Mouse (Mus musculus): ENCODE results near the gene Cbr4. TPM values are rescaled to one million over a fixed set of nuclear protein-coding genes. Genes with fewer than 3 reads are reported as not detected.

Gene Cbr4
- total and polyA plus RNA-seq, 2 experiments from 2014 or later, result 12.2 to 23.0 TPM

- no peak for TF ChIP-seq CTCF (IDR thresholded peaks at IDR 0.05; ENCODE audit: low read depth)
- Histone ChIP-seq H3K27me3 (ENCODE audit: insufficient read depth, low read length) (no peaks in the 10 kb centered on the region), H3K36me3 (ENCODE audit: insufficient read depth) (no peaks in the 10 kb centered on the region), H3K4me1 (ENCODE audit: insufficient read depth) (no peaks in the 10 kb centered on the region), H3K9me3 (ENCODE audit: low read length) (no peaks in the 10 kb centered on the region), H3K27ac (ENCODE audit: low read depth, low read length) (no peak overlapping the region), H3K4me2 (ENCODE audit: low read depth) (no peak overlapping the region), H3K4me3 (ENCODE audit: low read depth, low read length) (no peak overlapping the region), H3K9ac (no peak overlapping the region)
- 71% methylated on average over 6 of the region's 6 CpGs for whole genome bisulfite sequencing
- ATAC-seq (no peak), DNase-seq (no peak)
Measured at GRCm38 (mm10) chr8:61528642-61529041, 41.1 kb downstream of the Cbr4 start.

GRCm38 (mm10) chr8:61531944-61532795 lies 44.6 kb downstream of the Cbr4 start:
- ATAC-seq (no peak), DNase-seq (no peak)
- no peaks in the 10 kb centered on the region for H3K9me3 ChIP-seq (ENCODE audit: low read length)
- 73% methylated on average over 22 of the region's 22 CpGs for WGBS
- no peak overlapping the region for H3K4me2 ChIP-seq (ENCODE audit: low read depth)
- TF ChIP-seq CTCF (IDR thresholded peaks at IDR 0.05; ENCODE audit: low read depth), result peak; percentile 41
- H3K36me3 ChIP-seq (ENCODE audit: insufficient read depth), result 0 out of 2 replicates have a peak, but pooled peaks cover 2% of the 10 kb centered on the region
- H3K27ac ChIP-seq (ENCODE audit: low read depth, low read length), result no peak overlapping the region
- no peak overlapping the region for H3K9ac ChIP-seq
- no peaks in the 10 kb centered on the region for H3K27me3 ChIP-seq (ENCODE audit: insufficient read depth, low read length)
- H3K4me1 ChIP-seq (ENCODE audit: insufficient read depth), result no peaks in the 10 kb centered on the region
- H3K4me3 ChIP-seq (ENCODE audit: low read depth, low read length), result no peak overlapping the region

GRCm38 (mm10) chr8:61532831-61533230 lies 45.3 kb downstream of the Cbr4 start:
- Histone ChIP-seq H3K27me3 (ENCODE audit: insufficient read depth, low read length) (no peaks in the 10 kb centered on the region), H3K4me2 (ENCODE audit: low read depth) (no peak overlapping the region), H3K9ac (no peak overlapping the region), H3K4me3 (ENCODE audit: low read depth, low read length) (no peak overlapping the region), H3K27ac (ENCODE audit: low read depth, low read length) (no peak overlapping the region), H3K4me1 (ENCODE audit: insufficient read depth) (no peaks in the 10 kb centered on the region), H3K9me3 (ENCODE audit: low read length) (no peaks in the 10 kb centered on the region), H3K36me3 (ENCODE audit: insufficient read depth) (0 out of 2 replicates have a peak, but pooled peaks cover 2% of the 10 kb centered on the region)
- TF ChIP-seq CTCF (IDR thresholded peaks at IDR 0.05; ENCODE audit: low read depth), result no peak
- ATAC-seq (no peak), DNase-seq (no peak)
- WGBS, result 85% methylated on average over 5 of the region's 5 CpGs

- Histone ChIP-seq H3K9me3 (ENCODE audit: low read length) (no peaks in the 10 kb centered on the region), H3K4me2 (ENCODE audit: low read depth) (no peak overlapping the region), H3K27me3 (ENCODE audit: insufficient read depth, low read length) (no peaks in the 10 kb centered on the region), H3K4me3 (ENCODE audit: low read depth, low read length) (no peak overlapping the region), H3K36me3 (ENCODE audit: insufficient read depth) (0 out of 2 replicates have a peak, but pooled peaks cover 2% of the 10 kb centered on the region), H3K27ac (ENCODE audit: low read depth, low read length) (no peak overlapping the region), H3K9ac (no peak overlapping the region), H3K4me1 (ENCODE audit: insufficient read depth) (no peaks in the 10 kb centered on the region)
- DNase-seq, result no peak
- 49% methylated on average over 16 of the region's 16 CpGs for WGBS
- TF ChIP-seq CTCF (IDR thresholded peaks at IDR 0.05; ENCODE audit: low read depth), result no peak
- ATAC-seq, result no peak
Measured at GRCm38 (mm10) chr8:61533356-61533926, 45.9 kb downstream of the Cbr4 start.

- 77% methylated on average over 11 of the region's 11 CpGs for WGBS
- Histone ChIP-seq H3K9ac (no peak overlapping the region), H3K4me1 (ENCODE audit: insufficient read depth) (no peaks in the 10 kb centered on the region), H3K36me3 (ENCODE audit: insufficient read depth) (0 out of 2 replicates have a peak, but pooled peaks cover 2% of the 10 kb centered on the region), H3K27ac (ENCODE audit: low read depth, low read length) (no peak overlapping the region), H3K27me3 (ENCODE audit: insufficient read depth, low read length) (no peaks in the 10 kb centered on the region), H3K4me2 (ENCODE audit: low read depth) (no peak overlapping the region), H3K9me3 (ENCODE audit: low read length) (no peaks in the 10 kb centered on the region), H3K4me3 (ENCODE audit: low read depth, low read length) (no peak overlapping the region)
- ATAC-seq (no peak), DNase-seq (no peak)
- TF ChIP-seq CTCF (IDR thresholded peaks at IDR 0.05; ENCODE audit: low read depth), result no peak
Measured at GRCm38 (mm10) chr8:61535472-61535871, 47.9 kb downstream of the Cbr4 start.

- H3K27ac ChIP-seq (ENCODE audit: low read depth, low read length), result no peak overlapping the region
- 82% methylated on average over 5 of the region's 5 CpGs for WGBS
- no peaks in the 10 kb centered on the region for H3K4me1 ChIP-seq (ENCODE audit: insufficient read depth)
- H3K36me3 ChIP-seq (ENCODE audit: insufficient read depth), result 0 out of 2 replicates have a peak, but pooled peaks cover 2% of the 10 kb centered on the region
- TF ChIP-seq CTCF (IDR thresholded peaks at IDR 0.05; ENCODE audit: low read depth), result no peak
- DNase-seq, result no peak
- no peak for ATAC-seq
- no peak overlapping the region for H3K4me3 ChIP-seq (ENCODE audit: low read depth, low read length)
- no peaks in the 10 kb centered on the region for H3K9me3 ChIP-seq (ENCODE audit: low read length)
- no peak overlapping the region for H3K9ac ChIP-seq
- H3K4me2 ChIP-seq (ENCODE audit: low read depth), result no peak overlapping the region
- no peaks in the 10 kb centered on the region for H3K27me3 ChIP-seq (ENCODE audit: insufficient read depth, low read length)
Measured at GRCm38 (mm10) chr8:61537471-61537870, 49.9 kb downstream of the Cbr4 start.

Measured in forebrain, postnatal 0 days (tissue).